Mouse (Mus musculus) adrenal gland, adult 18-20 months (tissue): Measurements from ENCODE around the gene Adcy1. TPM values are rescaled to one million over a fixed set of nuclear protein-coding genes. Genes with fewer than 3 reads are reported as not detected.

ENCODE experiments used
- DNase-seq, 2 experiments: peaks; one replicate each; pipeline ENCODE4 v3.0.0; 2021 to 2022; ENCODE audit warnings: low spot score in 2 of 2
- total RNA-seq, 2 experiments: library from RNA; stranded (reverse); gene quantifications; 1 replicate in 1 of 2; 2 replicates in 1 of 2; pipeline ENCODE4 v1.2.3; 2021

Gene Adcy1
- total RNA-seq, 2 experiments from 2014 or later: 3.9 to 4.4 TPM

DNA sequence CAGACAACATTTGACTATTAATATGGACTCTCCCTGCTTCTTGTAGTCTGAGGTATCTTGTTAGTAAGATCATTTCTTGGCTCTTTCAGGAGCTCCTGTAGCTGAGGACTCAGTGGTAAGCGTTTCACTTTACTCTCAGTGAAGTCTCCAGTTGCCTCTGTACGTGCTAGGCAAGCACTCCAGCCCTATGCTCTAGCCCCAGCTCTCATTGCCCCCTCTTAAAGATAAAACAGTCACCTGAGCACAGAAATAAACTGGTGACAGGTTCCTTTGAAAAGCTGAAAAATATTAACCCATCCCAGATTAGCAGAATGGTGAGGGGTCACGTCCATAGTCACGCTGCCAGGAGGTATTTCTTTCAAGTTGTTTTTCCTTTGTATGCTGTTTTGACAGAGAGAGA is 115.4 kb downstream of the Adcy1 start:
- no peak for DNase-seq

DNA sequence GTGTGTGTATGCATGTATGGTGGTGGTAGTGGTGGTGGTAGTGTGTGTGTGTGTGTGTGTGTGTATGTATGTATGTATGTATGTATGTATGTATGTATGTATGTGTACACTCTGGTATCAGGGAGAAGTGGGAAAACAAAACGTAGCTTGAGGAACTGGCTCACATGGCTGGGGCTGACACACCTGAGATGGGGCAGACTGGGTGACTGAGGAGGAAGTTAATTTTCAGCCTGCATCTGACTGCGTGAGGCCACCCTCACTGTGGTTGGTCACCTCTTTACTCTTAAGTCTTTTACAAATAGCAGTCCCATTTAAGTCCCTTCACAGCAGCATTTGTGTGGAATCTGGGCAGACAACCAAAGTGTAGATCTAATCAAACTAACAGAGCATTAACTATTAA is 116.0 kb downstream of the Adcy1 start:
- no peak for DNase-seq

DNA sequence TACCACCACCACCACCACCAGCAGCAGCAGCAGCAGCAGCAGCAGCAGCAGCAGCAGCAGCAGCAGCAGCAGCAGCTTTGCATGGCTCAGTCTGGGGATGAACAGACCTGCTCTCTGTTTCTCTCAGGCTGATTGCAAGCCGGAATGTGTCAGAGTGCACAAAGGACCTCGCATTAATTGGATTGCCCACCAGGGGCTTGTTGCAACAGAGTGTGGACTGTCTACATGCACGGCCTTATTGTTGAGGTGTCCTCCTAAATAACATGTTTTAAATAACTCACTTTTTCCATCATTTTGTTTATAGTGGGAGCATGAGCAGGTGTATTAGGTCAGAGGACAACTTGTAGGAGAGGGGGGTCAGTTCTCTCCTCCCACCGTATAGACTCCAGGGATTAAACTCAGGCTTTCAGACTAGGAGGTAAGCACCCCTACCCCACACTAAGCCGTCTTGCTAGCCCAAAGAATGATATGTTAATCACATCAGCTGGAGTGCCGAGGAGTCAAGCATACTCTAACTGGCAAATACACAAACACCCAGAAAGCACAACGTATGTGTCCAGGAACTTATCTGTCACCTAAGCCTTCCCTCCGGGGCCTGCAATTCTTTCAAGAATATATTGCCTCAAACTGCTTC is 119.2 kb downstream of the Adcy1 start:
- no peak for DNase-seq

- DNase-seq: no peak
Observed at GRCm38 (mm10) chr11:7184420-7184819, 121.1 kb downstream of the Adcy1 start.

DNA sequence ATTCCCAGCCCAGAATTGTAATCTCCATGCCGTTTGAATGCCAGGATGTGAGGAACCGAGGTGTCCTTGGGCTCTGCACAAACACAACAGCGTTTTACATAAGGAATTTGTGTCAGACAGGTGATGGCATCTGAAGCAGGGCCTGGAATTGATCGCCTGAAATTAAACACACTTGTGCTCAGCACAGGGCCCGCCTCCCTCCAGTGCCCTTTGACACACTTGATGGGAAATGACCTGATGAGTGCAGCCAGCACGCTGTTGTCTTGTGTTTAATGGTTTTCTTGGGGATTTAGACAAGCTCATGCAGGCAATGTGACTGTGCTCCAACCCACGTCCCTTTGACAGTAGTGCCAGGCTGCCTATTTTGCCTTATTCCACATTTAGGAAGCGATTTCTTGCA is 124.2 kb downstream of the Adcy1 start:
- DNase-seq: no peak

DNA sequence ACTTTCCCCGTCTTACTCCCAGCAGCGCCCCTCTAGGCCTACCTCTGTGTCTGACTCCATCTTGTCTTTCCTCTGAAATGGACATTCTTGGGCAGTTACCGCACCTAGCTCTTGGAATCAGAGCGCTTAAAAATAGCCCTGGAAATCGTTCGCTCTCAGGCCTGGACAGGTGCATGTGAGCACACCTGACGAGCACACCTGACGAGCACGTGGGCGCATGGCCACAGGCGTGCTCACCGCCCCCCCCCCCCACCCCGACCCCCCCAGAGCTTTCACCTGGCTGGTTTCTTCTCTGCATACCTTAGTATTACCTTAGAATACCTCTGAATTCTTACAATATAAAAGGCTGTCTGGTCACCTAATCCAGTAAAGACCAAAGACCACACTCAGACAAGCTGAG is 125.2 kb downstream of the Adcy1 start, which contains the start of gene Gm11985:
Gene Gm11985, minus strand, starts transcription at position 101 of the 400 bp plus-strand sequence.
- DNase-seq: no peak

GRCm38 (mm10) chr11:7192710-7193109 is 129.4 kb downstream of the Adcy1 start:
- DNase-seq: no peak

- no peak for DNase-seq
Observed at GRCm38 (mm10) chr11:7193134-7193533, 129.8 kb downstream of the Adcy1 start.

GRCm38 (mm10) chr11:7194432-7195311 is 131.4 kb downstream of the Adcy1 start:
- no peak for DNase-seq

DNA sequence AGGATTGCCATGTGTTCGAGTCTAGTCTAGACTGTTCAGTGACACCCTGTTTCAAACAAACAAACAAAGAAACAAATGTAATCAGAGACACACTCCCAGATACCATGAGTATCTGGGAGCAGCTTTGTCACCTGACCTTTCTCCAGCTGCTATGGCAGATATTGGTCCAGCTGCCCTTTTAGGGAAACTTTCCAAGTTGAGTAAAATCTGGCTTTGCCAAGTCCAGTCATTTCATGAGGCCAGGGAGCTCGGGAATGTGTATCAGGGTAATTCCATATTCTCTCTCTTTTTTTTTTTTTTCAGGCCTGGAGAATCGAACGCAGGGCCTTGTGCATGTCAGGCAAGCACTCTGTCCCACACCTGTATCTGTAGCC is 132.0 kb downstream of the Adcy1 start:
- no peak for DNase-seq

DNA sequence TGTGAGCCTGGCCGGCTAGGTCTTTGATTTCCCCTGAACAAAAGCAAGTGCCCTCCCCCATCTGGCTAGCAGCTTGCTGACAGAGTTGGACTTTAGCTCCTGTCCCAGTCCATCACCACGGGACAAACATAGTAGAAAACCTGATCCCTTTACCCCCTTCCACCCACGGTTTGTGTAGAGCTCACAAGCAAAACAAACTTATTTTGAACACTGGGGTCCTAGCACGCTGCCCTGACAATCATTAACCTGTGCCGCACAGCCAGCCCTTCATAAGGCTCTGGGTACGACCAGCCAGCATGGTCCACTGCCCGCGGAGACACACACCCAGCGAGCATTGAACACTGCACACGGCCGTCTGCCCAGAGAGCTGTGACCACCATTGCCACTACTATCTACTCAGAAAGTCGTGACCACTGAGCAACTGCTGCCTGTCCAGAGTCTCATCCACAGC is 134.2 kb downstream of the Adcy1 start, which contains the start of gene Igfbp1:
Gene Igfbp1, plus strand, starts transcription at position 292 of the 451 bp plus-strand sequence.
- no peak for DNase-seq

DNA sequence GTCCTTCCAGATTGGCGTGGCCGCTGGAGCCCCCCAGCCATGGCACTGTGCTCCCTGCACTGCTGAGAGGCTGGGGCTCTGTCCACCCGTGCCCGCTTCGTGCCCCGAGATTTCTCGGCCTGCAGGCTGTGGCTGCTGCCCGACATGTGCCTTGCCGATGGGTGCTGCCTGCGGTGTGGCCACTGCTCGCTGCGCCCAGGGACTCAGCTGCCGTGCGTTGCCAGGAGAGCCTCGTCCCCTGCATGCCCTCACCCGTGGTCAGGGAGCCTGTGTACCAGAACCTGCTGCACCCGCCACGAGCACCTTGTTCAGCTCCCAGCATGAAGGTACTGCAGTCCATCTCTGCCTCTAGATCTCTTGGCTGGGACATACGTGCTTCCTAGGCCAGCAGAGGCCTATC is 134.7 kb downstream of the Adcy1 start:
- no peak for DNase-seq

DNA sequence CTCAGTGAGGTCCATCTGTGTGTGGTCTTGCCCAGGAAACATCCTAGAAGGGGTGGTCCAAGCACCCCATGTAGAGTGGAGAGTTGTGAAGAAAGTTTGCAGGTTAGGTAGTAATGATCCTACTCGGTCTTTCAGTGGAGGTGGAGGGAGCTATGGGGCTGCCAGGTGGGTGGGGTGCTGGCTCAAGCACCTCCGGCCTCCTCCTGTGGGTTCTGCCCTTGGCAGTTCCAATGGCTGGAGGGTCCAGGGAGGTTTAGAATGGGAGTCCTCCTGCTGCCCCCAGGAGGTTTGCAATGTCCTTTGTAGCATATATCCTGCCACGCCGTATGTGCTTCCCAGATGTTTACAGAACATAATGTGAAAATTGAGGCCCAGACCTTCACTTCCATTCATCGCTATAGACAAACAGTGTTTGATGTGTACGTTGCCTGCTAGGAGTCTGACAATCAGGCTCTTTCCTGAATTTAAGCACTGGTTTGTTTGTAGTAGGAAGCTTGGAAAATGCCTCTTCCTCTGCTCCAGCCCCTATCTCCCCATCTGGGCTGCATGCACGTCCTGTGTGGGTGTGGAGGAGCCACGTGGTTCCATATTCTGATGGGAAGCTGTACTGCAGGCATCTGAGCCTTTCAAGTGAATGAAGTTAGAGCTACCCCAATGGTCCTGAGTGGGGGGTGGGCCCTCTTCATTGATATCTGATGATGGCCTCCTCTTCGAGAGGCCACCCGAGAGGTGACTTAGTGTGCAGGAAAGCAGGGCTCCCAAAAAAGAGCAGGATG is 135.4 kb downstream of the Adcy1 start:
- DNase-seq: no peak

- DNase-seq: peak; percentile 41 to 50
Observed at GRCm38 (mm10) chr11:7199736-7200392, 136.6 kb downstream of the Adcy1 start.

DNA sequence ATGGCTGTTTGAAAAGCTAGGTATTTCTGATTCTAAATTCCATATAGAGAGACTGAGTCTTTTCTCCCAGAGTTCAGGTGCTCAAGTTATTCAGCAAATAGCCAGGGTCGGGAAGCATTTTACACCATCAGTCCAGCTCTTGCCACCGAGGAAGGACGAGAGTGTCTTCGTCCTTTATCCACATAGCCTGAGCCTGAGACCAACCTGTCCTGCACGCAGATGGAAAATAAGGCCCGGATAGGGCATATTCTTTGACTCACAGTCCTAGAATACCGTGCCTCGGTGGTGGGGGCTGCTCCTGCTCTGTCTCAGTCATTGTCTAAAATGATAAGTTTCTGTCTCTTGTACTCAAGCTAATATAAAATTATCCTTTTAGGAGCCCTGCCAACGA is 137.1 kb downstream of the Adcy1 start:
- DNase-seq: no peak

GRCm38 (mm10) chr11:7202206-7202605 is 138.9 kb downstream of the Adcy1 start:
- no peak for DNase-seq

DNA sequence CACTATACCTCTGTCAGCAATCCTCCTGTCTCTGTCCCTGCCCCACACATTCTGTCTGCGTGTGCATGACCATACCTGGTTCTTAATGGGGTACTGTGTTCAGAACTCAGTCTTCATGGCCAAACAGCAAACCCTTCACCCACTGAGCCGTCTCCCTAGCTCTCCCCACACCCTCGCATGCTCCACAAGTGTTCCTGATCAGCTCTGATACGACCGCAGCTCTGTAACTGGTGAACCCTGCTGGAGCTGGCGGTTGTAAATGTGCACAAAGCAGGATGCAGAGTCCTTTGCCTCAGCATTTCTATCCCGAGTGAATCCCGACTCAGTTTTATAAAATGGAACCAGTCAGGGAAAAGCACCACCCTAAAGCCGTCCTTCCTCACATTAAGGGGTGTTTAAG is 140.6 kb downstream of the Adcy1 start:
- no peak for DNase-seq

GRCm38 (mm10) chr11:7210343-7210742 is 147.1 kb downstream of the Adcy1 start:
- DNase-seq: peak; percentile 77 to 82

GRCm38 (mm10) chr11:7211211-7211610 is 147.9 kb downstream of the Adcy1 start:
- DNase-seq: no peak

GRCm38 (mm10) chr11:7212126-7212798 is 149.0 kb downstream of the Adcy1 start:
- DNase-seq: no peak

DNA sequence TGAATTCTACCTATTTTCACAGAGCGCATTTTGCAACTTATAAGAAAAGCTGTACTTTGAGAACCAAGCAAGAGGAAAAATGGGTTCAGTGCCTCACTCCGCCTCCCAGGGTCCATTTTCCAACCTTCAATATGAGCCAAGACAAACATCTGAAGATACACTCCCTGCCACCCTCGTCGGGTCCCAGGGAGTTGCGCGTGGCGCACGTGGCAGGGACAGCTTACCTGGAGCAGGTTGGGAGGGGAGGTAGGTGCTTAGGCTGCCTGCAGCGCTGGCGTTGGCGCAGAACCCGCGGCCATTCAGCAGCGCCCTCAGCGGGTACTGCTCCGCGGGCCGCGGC is 149.8 kb downstream of the Adcy1 start:
- no peak for DNase-seq
